16 mouse cellular contexts compared by ENCODE assay signal in genomic region chr9:122296169-122296568, GRCm38 (mm10). TPM values are rescaled to one million over a fixed set of nuclear protein-coding genes. Genes with fewer than 3 reads are reported as not detected.
DNase-seq lines count a peak whose midpoint lies in the region.
"Had no signal": no experiment of that assay in that cellular context is flagged by ENCODE, and none has a peak within 500 bp of the region (broad histone marks: within the 10 kb centered on the region; RNA-seq: fewer than 3 reads in every experiment).

No protein-coding gene starts in this region.

- peak; percentile 8 for DNase-seq in 416B (ENCODE audit: low read depth)
- DNase-seq in CD4-positive helper T cell, adult 2 months (ENCODE audit: low read depth, low spot score), result peak; percentile 32
- DNase-seq in induced T-regulatory cell, adult 2 months (ENCODE audit: low read depth), result peak; percentile 46
- no peak for DNase-seq in thymus, postnatal 10 days (ENCODE audit: low spot score in 2 of 2)
- DNase-seq in adrenal gland, postnatal 36 days, result no peak
- no peak for DNase-seq in liver
- DNase-seq: adrenal gland, adult 8-10 months; adrenal gland, postnatal 14 days; B cell, adult 2 months; cerebellum, adult 11 months; cerebellum, adult 18-20 months; cerebellum, adult 8-10 months; cerebellum, adult 9-11 months; cerebellum, postnatal 14 days; cerebellum, postnatal 36 days; embryo, embryonic 11 days had no signal

RNA-seq across cellular contexts. Expression of gene Ano10, which starts 1.9 kb away (rescaled TPM):
- total RNA-seq in adrenal gland, postnatal 36 days (2021), result 10 to 100 TPM; 61.7 to 95.9 TPM

RNA-seq across cellular contexts. Expression of gene Abhd5, which starts 55.2 kb away (rescaled TPM):
- 100 to 1,000 TPM in 1 of 2 experiments, 10 to 100 TPM in 1; 91.9 to 117 TPM for total RNA-seq in adrenal gland, postnatal 36 days (2021)

Comparison
In these comparisons a context has a peak if more than half of its experiments do, and no peak if none do; other contexts are left out.
1. DNase-seq: peak in 416B (single experiment), CD4-positive helper T cell, adult 2 months (single experiment) and induced T-regulatory cell, adult 2 months (single experiment); none in thymus, postnatal 10 days (0 of 2), adrenal gland, postnatal 36 days (0 of 2) and liver (single experiment).